Comparison of ENCODE assay signal across 18 mouse cellular contexts in genomic region chrX:162913651-162914050, GRCm38 (mm10). TPM values are rescaled to one million over a fixed set of nuclear protein-coding genes. Genes with fewer than 3 reads are reported as not detected.
DNase-seq lines count a peak whose midpoint lies in the region.
"Had no signal": no experiment of that assay in that cellular context is flagged by ENCODE, and none has a peak within 500 bp of the region (broad histone marks: within the 10 kb centered on the region; RNA-seq: fewer than 3 reads in every experiment).

No protein-coding gene starts in this region.

- peak; percentile 3 for DNase-seq in layer of hippocampus, adult 9-11 months
- DNase-seq in layer of hippocampus, postnatal 25 days (ENCODE audit: extremely low spot score in 1 of 2, low spot score in 1 of 2) = no peak
- DNase-seq in right cerebral cortex, adult 18-20 months = peak; percentile 19
- no peak for DNase-seq in right cerebral cortex, postnatal 14 days
- DNase-seq in brain, adult 2 months (ENCODE audit: low read depth, low spot score) = peak; percentile 51
- DNase-seq in telencephalon, adult 2 months (ENCODE audit: low read depth, low spot score) = peak; percentile 33
- DNase-seq in embryo, embryonic 10 days (ENCODE audit: low spot score) = no peak
- DNase-seq: adrenal gland, adult 2 months; adrenal gland, postnatal 10 days; adrenal gland, postnatal 25 days; cerebellum, adult 11-12 months; cerebellum, adult 2 months; cerebellum, adult 9-10 months; cerebellum, postnatal 10 days; cerebellum, postnatal 25 days; embryo, embryonic 11 days; forebrain, postnatal 0 days had no signal

RNA-seq across cellular contexts. Expression of gene Ctps2, which starts 12.6 kb away (rescaled TPM):
- 10 to 100 TPM; 47.2 to 57.9 TPM for total RNA-seq in layer of hippocampus, postnatal 25 days (2021)

RNA-seq across cellular contexts. Expression of gene Syap1, which starts 25.4 kb away (rescaled TPM):
- total RNA-seq in layer of hippocampus, postnatal 25 days (2021) = 10 to 100 TPM; 30.0 to 30.1 TPM

RNA-seq across cellular contexts. Expression of gene S100g, which starts 50.7 kb away (rescaled TPM):
- total RNA-seq in layer of hippocampus, postnatal 25 days (2021) = not detected
- total RNA-seq: adrenal gland, adult 2 months; adrenal gland, postnatal 25 days; forebrain, postnatal 0 days; MEL had no signal

Comparison
In these comparisons a context has a peak if more than half of its experiments do, and no peak if none do; other contexts are left out.
1. DNase-seq: peak in layer of hippocampus, adult 9-11 months (single experiment), right cerebral cortex, adult 18-20 months (single experiment), brain, adult 2 months (single experiment) and telencephalon, adult 2 months (single experiment); none in layer of hippocampus, postnatal 25 days (0 of 2), right cerebral cortex, postnatal 14 days (single experiment) and embryo, embryonic 10 days (single experiment).